Mouse (Mus musculus) forebrain, embryonic 16.5 days (tissue): ENCODE results near the gene Cux2. TPM values are rescaled to one million over a fixed set of nuclear protein-coding genes. Genes with fewer than 3 reads are reported as not detected.
A peak's percentile ranks its signal among the peaks of the same experiment; 100 is the strongest.

Experiments
- ATAC-seq: fragments of 200-750 bp; cut with Nextera tagmentation; 2 replicates; pipeline ENCODE4 v1.8.0; 2017; ENCODE audit warnings: mild to moderate bottlenecking, moderate library complexity
- H3K27ac ChIP-seq: fragments of 300-500 bp; sonication (generic); 2 replicates; pipeline ENCODE4 v1.5.1; 2014; ENCODE audit warnings: low read length, control low read depth
- H3K27me3 ChIP-seq: fragments of 300-500 bp; sonication (generic); replicated peaks from 2 replicates; pipeline ENCODE4 v1.6.1; 2014; ENCODE audit warnings: low read length; ENCODE audit not compliant: control insufficient read depth, insufficient read depth
- H3K36me3 ChIP-seq: fragments of 300-500 bp; sonication (generic); 2 replicates; pipeline ENCODE4 v1.6.1; 2014; ENCODE audit not compliant: control insufficient read depth, insufficient read depth
- H3K4me1 ChIP-seq: fragments of 300-500 bp; sonication (generic); replicated peaks from 2 replicates; pipeline ENCODE4 v1.6.1; 2014; ENCODE audit warnings: low read length; ENCODE audit not compliant: control insufficient read depth, insufficient read depth
- H3K4me2 ChIP-seq: fragments of 300-500 bp; sonication (generic); 2 replicates; pipeline ENCODE4 v1.6.1; 2014; ENCODE audit warnings: mild to moderate bottlenecking, low read length, control low read depth
- H3K4me3 ChIP-seq: fragments of 300-500 bp; sonication (generic); replicated peaks from 2 replicates; pipeline ENCODE4 v1.5.1; 2014; ENCODE audit warnings: mild to moderate bottlenecking, low read length, control low read depth
- H3K9ac ChIP-seq: fragments of 300-500 bp; sonication (generic); replicated peaks from 2 replicates; pipeline ENCODE4 v1.6.1; 2014; ENCODE audit warnings: low read depth, low read length, control low read depth
- H3K9me3 ChIP-seq: fragments of 300-500 bp; sonication (generic); 2 replicates; pipeline ENCODE4 v1.6.1; 2016; ENCODE audit warnings: low read length; ENCODE audit not compliant: control insufficient read depth
- WGBS: fragments of 180-500 bp; shearing (Covaris S2); extraction: QIAGEN DNeasy Blood & Tissue Kit; methylation state at CpG from one replicate; pipeline ENCODE4 v1.1.7; 2014; 5-methylcytosine and 5-hydroxymethylcytosine counted together
- polyA plus RNA-seq: library from polyadenylated mRNA; unstranded; fragments of >200 nt; fragmentation: Nextera tagmentation; extraction: Ambion mirVana; gene quantifications from 2 replicates; pipeline ENCODE4 v1.2.1, GENCODE M21; 2015

Gene Cux2
- polyA plus RNA-seq, 1 experiment from 2014 or later = 32.0 TPM

GRCm38 (mm10) chr5:121955806-121956205 is 94.1 kb downstream of the Cux2 start:
- Histone ChIP-seq H3K4me2 (no peak overlapping the region), H3K36me3 (no peaks in the 10 kb centered on the region), H3K27me3 (no peaks in the 10 kb centered on the region), H3K9me3 (no peaks in the 10 kb centered on the region), H3K4me1 (peaks cover 29% of the 10 kb centered on the region), H3K27ac (no peak overlapping the region), H3K9ac (no peak overlapping the region), H3K4me3 (no peak overlapping the region)
- no peak for ATAC-seq
- WGBS = 70% methylated on average over 5 of the region's 5 CpGs

DNA sequence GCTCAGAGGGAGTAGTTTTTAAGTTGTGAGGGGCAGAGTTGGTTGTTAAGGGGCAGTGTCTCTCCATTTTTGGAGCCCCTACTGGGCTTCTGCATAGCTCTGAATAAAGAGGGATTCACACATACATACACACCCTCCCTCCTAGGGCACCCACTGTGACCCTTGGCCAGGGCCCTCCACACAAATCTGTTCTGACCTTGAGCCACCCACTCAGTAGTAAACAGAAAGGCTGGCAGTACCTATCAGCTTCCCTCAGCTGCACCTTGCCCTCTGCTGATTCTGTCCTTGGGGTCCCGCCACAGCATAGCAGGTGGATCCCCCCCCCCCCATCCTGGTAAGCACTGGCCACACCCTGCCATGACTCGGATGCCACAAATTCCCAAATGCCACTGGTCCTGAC is 99.7 kb downstream of the Cux2 start:
- WGBS = 85% methylated on average over 2 of the region's 2 CpGs
- Histone ChIP-seq H3K36me3 (no peaks in the 10 kb centered on the region), H3K9me3 (no peaks in the 10 kb centered on the region), H3K4me2 (no peak overlapping the region), H3K4me3 (no peak overlapping the region), H3K4me1 (peaks cover 27% of the 10 kb centered on the region), H3K9ac (no peak overlapping the region), H3K27ac (no peak overlapping the region; the same call in 1 of the 2 replicates), H3K27me3 (no peaks in the 10 kb centered on the region)
- no peak for ATAC-seq

- peak overlapping the region; percentile 95 for H3K27ac ChIP-seq
- H3K9ac ChIP-seq = peak overlapping the region; percentile 63; the same call in 1 of the 2 replicates
- WGBS = 11% methylated on average over 8 of the region's 8 CpGs
- no peaks in the 10 kb centered on the region for H3K27me3 ChIP-seq
- H3K9me3 ChIP-seq = no peaks in the 10 kb centered on the region
- peak; percentile 7; the same call in 1 of the 2 replicates for ATAC-seq
- H3K4me3 ChIP-seq = peak overlapping the region; percentile 40; the same call in 1 of the 2 replicates
- H3K4me1 ChIP-seq = peaks cover 31% of the 10 kb centered on the region
- no peaks in the 10 kb centered on the region for H3K36me3 ChIP-seq
- H3K4me2 ChIP-seq = peak overlapping the region; percentile 70
Observed at GRCm38 (mm10) chr5:121949050-121949443, 100.9 kb downstream of the Cux2 start.

- WGBS = 1% methylated on average over 44 of the region's 44 CpGs
- ATAC-seq = peak; percentile 77
- H3K4me3 ChIP-seq = peak overlapping the region; percentile 40
- H3K27me3 ChIP-seq = no peaks in the 10 kb centered on the region
- H3K36me3 ChIP-seq = no peaks in the 10 kb centered on the region
- no peaks in the 10 kb centered on the region for H3K9me3 ChIP-seq
- peak overlapping the region; percentile 70 for H3K4me2 ChIP-seq
- peak overlapping the region; percentile 95 for H3K27ac ChIP-seq
- H3K4me1 ChIP-seq = peaks cover 31% of the 10 kb centered on the region
- peak overlapping the region; percentile 63 for H3K9ac ChIP-seq
Observed at GRCm38 (mm10) chr5:121948302-121949049, 101.4 kb downstream of the Cux2 start.

- Histone ChIP-seq H3K4me3 (no peak overlapping the region), H3K9me3 (no peaks in the 10 kb centered on the region), H3K4me1 (peaks cover 31% of the 10 kb centered on the region), H3K27me3 (no peaks in the 10 kb centered on the region), H3K4me2 (no peak overlapping the region), H3K9ac (no peak overlapping the region), H3K36me3 (no peaks in the 10 kb centered on the region), H3K27ac (0 out of 2 replicates have a peak overlapping the region, but pooled peaks have one; percentile 95)
- ATAC-seq = no peak
- WGBS = 77% methylated on average over 7 of the region's 7 CpGs
Observed at GRCm38 (mm10) chr5:121946657-121947245, 103.2 kb downstream of the Cux2 start.

DNA sequence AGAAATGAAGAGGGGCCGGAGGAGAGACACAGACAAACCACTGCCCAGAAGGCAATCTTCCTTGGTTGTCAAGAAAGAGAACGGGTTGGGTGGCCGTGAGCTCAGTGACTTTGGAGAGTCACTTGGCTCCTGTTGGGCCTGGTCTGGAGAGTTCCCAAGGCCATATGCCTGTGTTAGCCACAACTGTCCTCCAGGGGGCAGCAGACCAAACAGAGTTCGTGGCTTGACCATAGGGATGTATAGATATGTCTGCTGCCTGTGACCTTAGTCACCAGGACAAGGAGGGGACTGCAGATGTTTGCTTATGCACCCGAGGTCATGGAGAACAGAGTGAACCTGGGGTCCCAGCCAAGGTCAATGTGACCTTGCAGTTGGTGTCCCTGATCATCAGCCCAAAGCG is 104.1 kb downstream of the Cux2 start:
- Histone ChIP-seq H3K27me3 (no peaks in the 10 kb centered on the region), H3K9ac (no peak overlapping the region), H3K4me3 (no peak overlapping the region), H3K36me3 (no peaks in the 10 kb centered on the region), H3K4me2 (no peak overlapping the region), H3K9me3 (no peaks in the 10 kb centered on the region), H3K27ac (no peak overlapping the region), H3K4me1 (peaks cover 31% of the 10 kb centered on the region)
- 51% methylated on average over 6 of the region's 6 CpGs for WGBS
- no peak for ATAC-seq

DNA sequence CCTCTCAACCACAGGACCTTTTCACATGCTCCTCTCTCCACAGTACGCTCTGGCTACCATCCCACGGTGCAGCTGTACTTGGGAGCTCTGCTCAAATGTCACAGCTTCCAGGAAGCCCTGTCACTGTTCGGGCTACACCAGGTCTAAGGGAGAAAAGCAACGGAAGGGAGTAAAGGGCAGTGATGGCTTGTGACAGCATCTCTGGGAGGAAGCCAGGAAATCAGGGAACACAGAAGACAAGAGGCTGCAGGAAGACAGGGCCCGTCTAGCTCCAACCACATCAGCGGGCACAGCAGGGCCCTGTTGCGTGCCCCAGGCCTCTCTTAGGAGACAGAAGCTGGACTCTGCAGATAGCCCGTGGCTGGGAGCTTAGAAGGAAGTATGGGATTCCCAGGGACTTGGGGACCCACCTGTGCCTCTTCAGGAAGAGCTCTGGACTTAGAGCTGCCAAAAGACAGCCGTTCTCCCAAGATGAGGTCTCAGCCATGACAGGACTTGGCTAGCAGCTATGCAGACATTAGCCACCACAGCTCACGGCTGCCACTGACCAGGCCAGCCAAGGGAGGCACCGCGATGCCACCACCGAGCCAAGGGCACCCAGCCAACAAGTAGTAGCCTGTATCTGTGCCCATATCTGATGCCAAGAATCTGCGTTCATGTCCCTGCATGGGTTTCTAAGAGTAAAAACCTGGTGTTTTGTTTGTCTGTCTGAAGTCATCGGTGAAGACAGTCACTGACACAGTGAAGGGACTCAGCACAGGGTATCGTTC is 105.7 kb downstream of the Cux2 start:
- H3K36me3 ChIP-seq = no peaks in the 10 kb centered on the region
- H3K4me1 ChIP-seq = peaks cover 32% of the 10 kb centered on the region
- H3K9ac ChIP-seq = no peak overlapping the region
- WGBS = 76% methylated on average over 16 of the region's 16 CpGs
- no peak overlapping the region for H3K27ac ChIP-seq
- no peaks in the 10 kb centered on the region for H3K9me3 ChIP-seq
- H3K4me3 ChIP-seq = no peak overlapping the region
- H3K27me3 ChIP-seq = no peaks in the 10 kb centered on the region
- H3K4me2 ChIP-seq = no peak overlapping the region
- ATAC-seq = no peak

DNA sequence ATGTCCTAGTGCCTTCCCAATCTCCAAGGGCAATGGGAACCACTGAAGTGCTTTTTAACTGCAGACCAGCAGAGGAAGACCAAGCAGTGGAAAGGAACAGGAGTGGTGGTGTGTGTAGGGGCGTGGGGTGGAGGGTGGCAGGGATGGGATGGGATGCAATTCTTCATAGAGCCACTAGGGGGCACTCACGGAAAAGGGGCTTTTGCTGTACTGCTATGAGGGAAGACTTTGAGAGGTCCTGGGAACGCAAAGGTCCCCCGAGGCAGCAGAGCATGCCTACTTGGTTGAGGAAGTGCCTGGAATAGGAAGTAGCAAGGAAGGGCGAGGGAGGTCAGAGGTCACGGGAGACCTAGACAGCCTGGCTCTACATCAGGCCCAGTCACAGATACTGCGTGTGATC is 106.4 kb downstream of the Cux2 start:
- Histone ChIP-seq H3K4me1 (peaks cover 32% of the 10 kb centered on the region), H3K9ac (no peak overlapping the region), H3K4me2 (no peak overlapping the region), H3K36me3 (no peaks in the 10 kb centered on the region), H3K4me3 (no peak overlapping the region), H3K9me3 (no peaks in the 10 kb centered on the region), H3K27ac (no peak overlapping the region), H3K27me3 (no peaks in the 10 kb centered on the region)
- no peak for ATAC-seq
- 61% methylated on average over 7 of the region's 7 CpGs for WGBS
